Mouse (Mus musculus): ENCODE data around the gene Gm20503. TPM values are rescaled to one million over a fixed set of nuclear protein-coding genes. Genes with fewer than 3 reads are reported as not detected.

Gene Gm20503
- polyA plus RNA-seq (2015; fragmentation: Nextera tagmentation; extraction: Ambion mirVana) = 9.2 and 10.6 TPM in 2 replicates

DNA sequence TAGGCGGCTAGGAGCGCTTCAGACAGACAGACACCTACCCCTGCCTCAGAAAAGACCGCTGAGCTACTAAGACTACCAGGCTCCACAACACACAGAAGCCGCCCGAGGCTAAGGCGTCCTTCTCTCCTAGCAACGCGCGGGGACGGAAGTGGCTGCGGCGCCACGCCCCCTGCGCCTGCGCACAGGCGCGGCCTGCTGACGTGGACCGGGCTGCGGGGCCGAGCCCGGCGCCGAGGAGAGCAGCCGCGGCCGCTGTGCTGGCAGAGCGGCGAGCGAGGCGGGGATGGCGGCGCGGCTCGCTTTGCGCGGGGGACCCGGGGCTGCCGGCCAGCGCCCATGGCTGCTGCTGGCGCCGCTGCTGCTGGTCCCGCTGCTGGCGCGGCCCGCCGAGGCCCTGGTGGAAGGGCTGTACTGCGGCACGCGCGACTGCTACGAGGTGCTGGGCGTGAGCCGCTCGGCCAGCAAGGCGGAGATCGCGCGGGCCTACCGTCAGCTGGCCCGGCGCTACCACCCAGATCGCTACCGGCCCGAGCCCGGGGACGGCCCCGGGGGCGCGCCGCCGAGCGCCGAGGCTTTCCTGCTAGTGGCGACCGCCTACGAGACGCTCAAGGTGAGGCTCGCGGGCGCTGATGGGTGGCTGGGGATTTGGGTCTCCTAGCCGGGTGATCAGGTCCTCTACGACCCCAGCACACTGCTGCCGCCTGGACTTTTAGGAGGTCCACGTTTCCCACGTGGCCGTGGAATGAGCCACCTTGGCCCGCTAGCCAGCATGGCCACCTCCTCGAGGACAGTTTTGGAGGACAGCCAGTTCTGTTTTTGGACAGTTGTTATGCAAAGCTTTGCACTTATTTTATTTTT lies at the start of gene Gm20503:
TSS of gene Gm20503 (plus strand) at position 263 of the 858 bp plus-strand sequence.
- Histone ChIP-seq H3K4me3 (peak within 1 kb of the TSS; percentile 94), H3K9ac (peak within 1 kb of the TSS; percentile 96), H3K4me1 (replicated peaks) (peaks cover 34% of the 10 kb centered on the region), H3K4me2 (peak within 1 kb of the TSS; percentile 83), H3K36me3 (no peaks in the 10 kb centered on the region), H3K9me3 (no peaks in the 10 kb centered on the region), H3K27ac (peak within 1 kb of the TSS; percentile 95), H3K27me3 (no peaks in the 10 kb centered on the region)
- under 1% methylated on average over 75 of the region's 89 CpGs for WGBS
- ATAC-seq (ENCODE audit: low FRiP score) = peak; percentile 99

DNA sequence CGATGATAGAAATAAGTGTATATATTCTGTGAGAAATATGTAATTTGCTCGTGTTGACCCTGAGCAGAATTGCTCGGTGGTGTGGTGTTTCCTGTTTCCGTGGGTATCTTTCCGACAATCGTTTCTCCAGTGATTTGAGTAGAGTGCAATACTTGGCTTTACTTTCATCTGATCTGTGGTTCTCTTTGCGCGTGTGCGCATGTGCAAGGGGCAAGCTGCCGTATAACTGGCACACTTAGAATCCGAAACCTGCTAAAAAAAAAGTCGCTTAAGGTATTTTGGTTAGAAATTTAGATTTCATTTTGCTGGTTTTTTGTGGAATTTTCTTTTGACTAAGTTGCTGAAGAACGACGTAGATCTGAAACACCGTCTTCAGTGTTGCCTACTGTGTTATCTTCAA lies 41.3 kb upstream of the Gm20503 start:
- 95% methylated on average over 15 of the region's 15 CpGs for WGBS
- H3K4me1 ChIP-seq (replicated peaks) = no peaks in the 10 kb centered on the region
- H3K4me2 ChIP-seq = no peak overlapping the region
- H3K9ac ChIP-seq = no peak overlapping the region
- H3K9me3 ChIP-seq = no peaks in the 10 kb centered on the region
- H3K27ac ChIP-seq = no peak overlapping the region
- no peaks in the 10 kb centered on the region for H3K27me3 ChIP-seq
- no peak overlapping the region for H3K4me3 ChIP-seq
- ATAC-seq (ENCODE audit: low FRiP score) = no peak
- peaks cover 8% of the 10 kb centered on the region for H3K36me3 ChIP-seq

DNA sequence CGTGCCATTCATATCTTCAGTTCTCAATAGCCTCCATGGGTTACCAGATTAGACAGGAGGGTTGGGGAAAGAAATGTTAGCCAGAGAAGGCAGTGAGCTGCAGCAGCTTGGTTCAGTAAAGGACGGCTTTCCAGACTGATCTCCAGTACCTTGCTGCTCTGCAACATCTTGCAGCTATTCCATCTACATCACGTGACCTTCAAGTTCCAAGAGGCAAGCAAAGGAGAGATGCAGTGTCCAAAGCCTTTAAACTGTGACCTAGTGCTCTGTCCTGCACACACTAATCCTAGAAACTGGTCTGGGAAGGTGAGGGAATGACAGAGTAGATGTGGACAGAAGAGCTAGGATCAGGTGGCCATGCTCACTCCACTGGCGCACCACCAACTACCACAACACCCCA lies 39.7 kb upstream of the Gm20503 start:
- H3K9ac ChIP-seq = no peak overlapping the region
- H3K27me3 ChIP-seq = no peaks in the 10 kb centered on the region
- no peaks in the 10 kb centered on the region for H3K36me3 ChIP-seq
- H3K27ac ChIP-seq = no peak overlapping the region
- H3K9me3 ChIP-seq = no peaks in the 10 kb centered on the region
- WGBS = 96% methylated on average over 4 of the region's 4 CpGs
- no peaks in the 10 kb centered on the region for H3K4me1 ChIP-seq (replicated peaks)
- H3K4me2 ChIP-seq = no peak overlapping the region
- no peak for ATAC-seq (ENCODE audit: low FRiP score)
- no peak overlapping the region for H3K4me3 ChIP-seq

DNA sequence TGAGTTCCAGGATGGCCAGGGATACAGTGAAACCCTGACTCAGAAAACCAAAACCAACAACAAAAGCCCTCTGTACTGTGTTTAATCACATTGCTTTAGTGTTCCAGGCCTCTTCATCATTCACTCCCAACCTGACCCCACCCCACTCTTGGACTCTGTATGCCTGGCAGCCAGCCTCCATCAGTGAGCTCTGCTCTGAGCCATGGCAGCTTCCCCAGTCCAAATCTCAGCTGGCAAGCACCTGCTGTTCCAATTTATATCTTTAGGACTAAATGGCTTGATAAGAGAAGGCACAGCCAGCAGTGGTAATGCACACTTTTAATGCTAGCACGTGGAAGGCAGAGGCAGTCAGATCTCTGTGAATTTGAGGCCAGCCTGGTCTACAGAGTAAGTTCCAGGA lies 37.9 kb upstream of the Gm20503 start:
- Histone ChIP-seq H3K4me1 (replicated peaks) (no peaks in the 10 kb centered on the region), H3K4me2 (no peak overlapping the region), H3K27ac (no peak overlapping the region), H3K36me3 (no peaks in the 10 kb centered on the region), H3K4me3 (no peak overlapping the region), H3K9ac (no peak overlapping the region), H3K9me3 (no peaks in the 10 kb centered on the region), H3K27me3 (no peaks in the 10 kb centered on the region)
- ATAC-seq (ENCODE audit: low FRiP score) = no peak
- WGBS = 88% methylated on average over 1 of the region's 1 CpGs

DNA sequence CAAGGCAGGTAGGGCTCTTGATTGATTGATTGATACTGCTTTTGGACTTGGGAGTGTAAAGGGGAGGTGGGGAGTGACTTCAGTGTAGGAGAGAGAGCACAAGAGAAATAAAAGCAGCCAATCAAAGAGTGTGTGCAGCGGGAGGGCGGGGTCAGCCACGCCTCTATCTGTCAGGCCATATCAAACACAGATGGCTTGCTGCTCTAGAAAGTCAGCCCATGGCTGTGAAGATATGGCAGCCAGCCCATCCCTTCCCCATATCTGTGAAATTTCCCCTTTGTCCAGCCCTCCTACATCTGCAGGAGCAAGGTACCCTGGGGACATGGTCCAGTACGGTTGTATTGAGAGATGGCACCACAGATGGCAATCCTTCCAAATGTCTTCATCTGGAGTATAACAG lies 32.3 kb upstream of the Gm20503 start:
- H3K27ac ChIP-seq = no peak overlapping the region

DNA sequence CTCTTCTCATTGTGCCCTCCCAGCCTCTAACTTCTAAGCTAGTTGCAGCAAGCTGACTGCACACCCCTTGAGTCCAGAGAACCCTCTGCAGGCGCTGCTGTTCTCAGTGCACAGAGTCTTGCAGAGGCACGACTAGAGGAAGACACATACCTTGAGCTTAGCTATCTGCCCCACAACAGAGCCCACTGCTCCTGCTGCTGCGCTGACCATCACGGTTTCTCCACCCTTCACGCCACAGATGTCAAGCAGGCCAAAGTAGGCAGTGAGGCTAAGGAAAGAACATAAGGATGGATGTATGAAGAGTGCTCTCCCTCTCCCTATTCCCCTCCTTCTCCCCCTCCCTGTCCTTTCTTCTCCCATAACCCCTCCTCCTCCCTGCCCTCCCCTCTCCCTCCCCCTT lies 27.3 kb upstream of the Gm20503 start:
- no peaks in the 10 kb centered on the region for H3K27me3 ChIP-seq
- H3K36me3 ChIP-seq = no peaks in the 10 kb centered on the region
- no peak overlapping the region for H3K4me3 ChIP-seq
- no peak overlapping the region for H3K4me2 ChIP-seq
- H3K9me3 ChIP-seq = no peaks in the 10 kb centered on the region
- 87% methylated on average over 5 of the region's 5 CpGs for WGBS
- no peaks in the 10 kb centered on the region for H3K4me1 ChIP-seq (replicated peaks)
- H3K27ac ChIP-seq = no peak overlapping the region
- ATAC-seq (ENCODE audit: low FRiP score) = no peak
- no peak overlapping the region for H3K9ac ChIP-seq

More for the DNA sequence above, 32.3 kb upstream of the Gm20503 start:
- ATAC-seq (ENCODE audit: low FRiP score) = peak; percentile 36; the same call in 1 of the 2 replicates
- no peaks in the 10 kb centered on the region for H3K9me3 ChIP-seq
- WGBS = 73% methylated on average over 4 of the region's 4 CpGs
- no peak overlapping the region for H3K9ac ChIP-seq
- H3K4me3 ChIP-seq = no peak overlapping the region
- no peaks in the 10 kb centered on the region for H3K27me3 ChIP-seq
- H3K4me1 ChIP-seq (replicated peaks) = no peaks in the 10 kb centered on the region
- no peak overlapping the region for H3K4me2 ChIP-seq
- H3K36me3 ChIP-seq = no peaks in the 10 kb centered on the region

DNA sequence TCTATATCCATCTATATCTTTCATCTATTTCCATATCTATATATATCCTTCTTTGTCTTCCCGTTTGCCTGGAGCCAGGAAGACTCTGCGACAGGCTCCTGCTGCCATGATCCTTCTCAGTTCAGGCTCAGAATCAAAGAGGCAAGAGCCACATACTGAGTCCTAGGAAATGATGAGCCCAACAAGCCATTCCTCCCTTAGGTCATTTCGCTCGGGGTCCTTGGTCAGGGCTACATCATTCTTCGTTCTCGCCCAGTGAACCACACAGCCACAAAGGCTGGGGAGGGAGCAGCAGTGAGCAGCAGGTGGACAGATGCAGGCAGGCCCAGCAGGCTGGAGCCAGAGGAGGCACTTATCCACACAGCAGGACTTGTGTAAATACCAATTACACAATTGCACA lies 21.6 kb upstream of the Gm20503 start:
- H3K36me3 ChIP-seq = no peaks in the 10 kb centered on the region
- no peak overlapping the region for H3K9ac ChIP-seq
- ATAC-seq (ENCODE audit: low FRiP score) = no peak
- H3K27ac ChIP-seq = no peak overlapping the region
- no peaks in the 10 kb centered on the region for H3K9me3 ChIP-seq
- WGBS = 80% methylated on average over 6 of the region's 6 CpGs
- peaks cover 4% of the 10 kb centered on the region; the same call in 1 of the 2 replicates for H3K4me1 ChIP-seq (replicated peaks)
- H3K27me3 ChIP-seq = no peaks in the 10 kb centered on the region
- no peak overlapping the region for H3K4me2 ChIP-seq
- H3K4me3 ChIP-seq = no peak overlapping the region

DNA sequence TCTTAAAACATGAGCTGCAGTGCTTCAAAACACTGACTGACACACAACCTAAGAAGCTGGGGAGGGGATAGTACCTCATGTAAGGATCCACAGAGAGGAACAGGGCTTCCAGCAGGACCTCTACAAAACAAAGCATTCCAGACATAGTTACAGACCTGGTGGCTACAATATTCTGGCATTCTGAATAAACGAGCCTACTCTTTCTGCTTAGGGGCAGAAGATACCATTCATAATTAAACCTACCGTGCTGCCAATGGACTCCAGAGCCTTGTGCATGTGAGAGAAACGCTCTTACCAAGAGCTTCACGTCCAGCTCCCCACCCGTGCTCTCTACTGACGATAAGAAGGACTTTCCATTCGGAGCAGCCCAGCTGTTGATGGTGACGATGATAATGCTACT lies 20.2 kb upstream of the Gm20503 start:
- no peaks in the 10 kb centered on the region for H3K27me3 ChIP-seq
- no peak overlapping the region for H3K4me2 ChIP-seq
- no peak overlapping the region for H3K4me3 ChIP-seq
- no peak overlapping the region for H3K9ac ChIP-seq
- 87% methylated on average over 8 of the region's 8 CpGs for whole genome bisulfite sequencing
- no peak for ATAC-seq (ENCODE audit: low FRiP score)
- no peaks in the 10 kb centered on the region for H3K36me3 ChIP-seq
- peaks cover 10% of the 10 kb centered on the region for H3K4me1 ChIP-seq (replicated peaks)
- H3K27ac ChIP-seq = no peak overlapping the region
- no peaks in the 10 kb centered on the region for H3K9me3 ChIP-seq

DNA sequence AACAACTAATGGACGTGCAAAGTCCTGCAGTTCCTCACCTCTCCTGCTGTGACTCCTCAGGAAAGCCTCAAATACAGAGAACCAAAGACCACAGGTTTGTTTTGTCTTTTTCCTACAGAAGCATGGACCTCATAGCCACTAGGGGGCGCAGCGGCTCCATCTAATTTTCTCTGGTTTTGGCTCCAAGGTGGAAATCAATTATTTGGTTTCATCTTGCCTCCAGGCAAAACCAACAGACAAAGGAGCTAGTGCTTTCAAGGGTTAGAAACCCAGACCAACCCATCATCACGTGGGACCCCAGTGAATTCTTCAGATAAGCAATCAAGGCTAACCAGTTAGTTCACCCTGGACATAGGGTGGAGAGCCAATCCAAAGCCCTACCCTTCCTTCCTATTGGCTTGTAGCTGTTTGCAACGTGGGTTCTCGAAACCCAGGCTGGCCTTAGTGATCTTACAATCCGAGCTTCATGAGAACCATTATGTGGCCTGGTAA lies 17.8 kb upstream of the Gm20503 start:
- Histone ChIP-seq H3K4me1 (replicated peaks) (peaks cover 10% of the 10 kb centered on the region), H3K27ac (no peak overlapping the region), H3K9ac (no peak overlapping the region), H3K27me3 (no peaks in the 10 kb centered on the region), H3K36me3 (no peaks in the 10 kb centered on the region), H3K9me3 (no peaks in the 10 kb centered on the region), H3K4me3 (no peak overlapping the region), H3K4me2 (no peak overlapping the region)
- 27% methylated on average over 7 of the region's 7 CpGs for WGBS
- ATAC-seq (ENCODE audit: low FRiP score) = no peak

DNA sequence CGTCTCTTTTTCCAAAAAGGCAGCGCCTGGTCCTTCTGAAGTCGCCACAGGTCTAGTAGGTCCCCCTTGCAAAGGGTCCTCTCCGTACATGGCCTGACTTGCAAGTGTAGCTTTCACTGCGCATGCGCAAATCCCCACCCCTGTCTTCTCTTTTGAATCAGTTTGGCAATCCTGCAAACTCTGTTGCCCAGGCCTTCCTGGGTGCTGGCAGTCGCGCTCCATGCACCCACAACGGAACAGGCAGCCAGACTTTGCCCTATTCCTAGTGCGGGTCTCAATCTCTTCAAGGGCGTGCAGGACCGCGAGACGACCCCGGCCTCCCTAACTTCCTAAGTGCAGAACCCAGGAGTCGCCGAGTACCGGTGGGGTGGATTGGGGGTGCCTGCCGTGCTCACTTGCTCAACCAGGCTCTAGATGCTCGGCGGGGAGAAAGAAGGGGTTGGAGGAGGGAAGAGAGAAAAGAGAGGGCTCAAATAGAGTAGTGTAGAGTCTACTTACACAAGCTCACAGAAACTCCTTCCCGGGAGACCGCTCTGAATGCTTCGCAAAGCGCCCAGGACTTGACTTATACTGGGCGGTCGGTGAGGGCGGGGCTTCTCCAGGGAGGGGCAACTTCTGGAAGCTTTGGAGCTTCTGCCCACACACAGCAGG lies 16.3 kb upstream of the Gm20503 start, which contains the start of gene Ptgr1:
TSS of gene Ptgr1 (minus strand) at position 580 of the 651 bp plus-strand sequence.
- 3% methylated on average over 28 of the region's 28 CpGs for WGBS
- Histone ChIP-seq H3K4me2 (peak within 1 kb of the TSS; percentile 70), H3K9ac (peak within 1 kb of the TSS; percentile 40), H3K27ac (peak within 1 kb of the TSS; percentile 5; the same call in 1 of the 2 replicates), H3K27me3 (no peaks in the 10 kb centered on the region), H3K9me3 (no peaks in the 10 kb centered on the region), H3K4me3 (peak within 1 kb of the TSS; percentile 42), H3K4me1 (replicated peaks) (peaks cover 10% of the 10 kb centered on the region), H3K36me3 (no peaks in the 10 kb centered on the region)
- ATAC-seq (ENCODE audit: low FRiP score) = peak; percentile 73

DNA sequence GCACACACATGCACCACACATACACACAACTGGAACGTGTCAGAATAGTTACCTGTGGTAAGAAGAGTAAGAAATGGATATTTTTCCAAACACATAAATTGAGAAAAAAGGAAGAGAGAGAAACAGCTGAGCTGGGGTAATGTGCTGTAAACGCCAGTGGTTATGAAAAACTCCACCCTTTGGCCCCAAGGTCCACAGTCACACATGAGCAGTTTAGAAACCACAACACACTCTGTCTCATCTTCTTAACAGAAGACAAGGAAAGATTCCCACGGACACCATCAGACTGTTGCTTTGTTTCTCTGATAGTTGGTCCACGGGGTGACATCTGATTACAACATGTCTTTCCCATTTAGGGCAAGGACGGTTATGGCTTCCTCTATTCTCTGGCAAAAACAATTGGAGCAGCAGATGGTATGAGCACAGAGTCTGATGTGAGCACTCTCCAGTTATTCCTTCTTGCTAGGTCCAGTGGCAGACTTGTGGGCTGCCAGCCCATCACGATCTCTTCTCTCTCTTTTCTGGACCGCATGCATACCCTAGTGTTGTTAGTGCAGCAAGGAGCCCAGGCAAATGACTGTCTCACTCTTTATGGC lies 13.6 kb upstream of the Gm20503 start:
- Histone ChIP-seq H3K4me1 (replicated peaks) (peaks cover 10% of the 10 kb centered on the region), H3K27ac (no peak overlapping the region), H3K9ac (no peak overlapping the region), H3K9me3 (no peaks in the 10 kb centered on the region), H3K27me3 (0 out of 2 replicates have a peak, but pooled peaks cover 4% of the 10 kb centered on the region), H3K4me3 (no peak overlapping the region), H3K36me3 (no peaks in the 10 kb centered on the region), H3K4me2 (no peak overlapping the region)
- ATAC-seq (ENCODE audit: low FRiP score) = no peak
- 85% methylated on average over 7 of the region's 7 CpGs for WGBS
